Mouse (Mus musculus) limb, embryonic 10.5 days (tissue): Measurements from ENCODE around the gene Arhgap33. TPM values are rescaled to one million over a fixed set of nuclear protein-coding genes. Genes with fewer than 3 reads are reported as not detected.
"Not testable (repeated sequence)": the region's sequence is repeated elsewhere in the genome, so short reads cannot be mapped to it uniquely, and the experiment has no call there.

Experiments used
- DNase-seq: peaks from one replicate; pipeline ENCODE4 v3.0.0-alpha.2; 2017; ENCODE audit warnings: low spot score
- H3K27ac ChIP-seq: fragments of 300-500 bp; sonication (generic); 2 replicates; pipeline ENCODE4 v1.5.1; 2016; ENCODE audit warnings: mild to moderate bottlenecking
- H3K27me3 ChIP-seq: fragments of 300-500 bp; sonication (generic); 2 replicates; pipeline ENCODE4 v1.6.1; 2016; ENCODE audit warnings: low read depth, mild to moderate bottlenecking; ENCODE audit not compliant: poor library complexity, severe bottlenecking
- H3K36me3 ChIP-seq: fragments of 300-500 bp; sonication (generic); 2 replicates; pipeline ENCODE4 v1.6.1; 2016; ENCODE audit warnings: mild to moderate bottlenecking, moderate library complexity
- H3K4me1 ChIP-seq: fragments of 300-500 bp; sonication (generic); 2 replicates; pipeline ENCODE4 v1.6.1; 2016
- H3K4me3 ChIP-seq: fragments of 300-500 bp; sonication (generic); 2 replicates; pipeline ENCODE4 v1.5.1; 2016; ENCODE audit warnings: mild to moderate bottlenecking, moderate library complexity
- H3K9me3 ChIP-seq: fragments of 300-500 bp; sonication (generic); replicated peaks from 2 replicates; pipeline ENCODE4 v1.6.1; 2016; ENCODE audit warnings: mild to moderate bottlenecking
- WGBS: fragments of 180-500 bp; shearing (Covaris S2); methylation state at CpG from one replicate; pipeline ENCODE4 v1.1.7; 2016; 5-methylcytosine and 5-hydroxymethylcytosine counted together
- polyA plus RNA-seq: library from polyadenylated mRNA; unstranded; fragments of >200 nt; fragmentation: Nextera tagmentation; extraction: Ambion mirVana; gene quantifications from 2 replicates; pipeline ENCODE4 v1.2.1, GENCODE M21; 2016

The Arhgap33 gene
- polyA plus RNA-seq, 1 experiment from 2014 or later, result 17.1 TPM

DNA sequence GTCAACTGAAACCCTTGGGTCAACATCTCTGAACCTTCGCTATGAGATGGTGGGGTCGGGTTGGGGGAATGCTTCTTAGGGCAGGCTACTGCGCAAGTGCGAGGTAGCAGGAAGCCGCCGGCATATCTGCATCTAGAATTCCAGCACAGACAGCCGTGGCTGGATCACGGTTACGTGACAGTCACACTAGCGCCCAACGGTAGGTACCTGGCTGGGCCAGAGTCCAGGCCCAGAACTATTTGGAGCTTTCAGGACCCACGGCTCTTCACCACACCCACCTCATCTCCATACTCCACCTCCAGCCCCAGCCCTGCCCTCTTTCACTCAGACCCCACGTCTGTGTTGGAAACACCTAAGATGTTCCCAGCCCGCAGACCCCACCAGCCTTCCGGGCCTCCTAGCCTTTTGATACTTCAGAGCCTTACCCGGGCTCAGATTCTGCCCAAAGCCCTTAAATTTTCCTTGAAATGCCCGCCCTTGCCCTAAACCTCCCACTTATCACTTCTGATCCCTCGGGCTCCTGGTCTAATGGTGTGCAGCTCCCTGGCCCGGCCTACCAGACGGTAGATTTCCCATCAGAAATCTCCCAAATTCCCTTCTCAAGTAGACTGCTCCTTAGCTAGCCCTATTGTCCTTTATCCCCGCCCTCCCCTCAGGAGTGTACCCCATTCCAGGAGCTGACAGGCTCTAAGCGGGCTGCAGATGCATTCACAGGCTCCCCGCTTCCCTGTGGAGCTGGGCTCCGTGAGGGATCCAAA is 19.7 kb downstream of the Arhgap33 start:
- no peaks in the 10 kb centered on the region for H3K9me3 ChIP-seq
- WGBS, result 53% methylated on average over 24 of the region's 24 CpGs
- no peaks in the 10 kb centered on the region for H3K4me1 ChIP-seq
- DNase-seq, result no peak
- H3K27ac ChIP-seq, result no peak overlapping the region
- no peaks in the 10 kb centered on the region for H3K36me3 ChIP-seq
- peaks cover 13% of the 10 kb centered on the region; the same call in 1 of the 2 replicates for H3K27me3 ChIP-seq
- no peak overlapping the region for H3K4me3 ChIP-seq

DNA sequence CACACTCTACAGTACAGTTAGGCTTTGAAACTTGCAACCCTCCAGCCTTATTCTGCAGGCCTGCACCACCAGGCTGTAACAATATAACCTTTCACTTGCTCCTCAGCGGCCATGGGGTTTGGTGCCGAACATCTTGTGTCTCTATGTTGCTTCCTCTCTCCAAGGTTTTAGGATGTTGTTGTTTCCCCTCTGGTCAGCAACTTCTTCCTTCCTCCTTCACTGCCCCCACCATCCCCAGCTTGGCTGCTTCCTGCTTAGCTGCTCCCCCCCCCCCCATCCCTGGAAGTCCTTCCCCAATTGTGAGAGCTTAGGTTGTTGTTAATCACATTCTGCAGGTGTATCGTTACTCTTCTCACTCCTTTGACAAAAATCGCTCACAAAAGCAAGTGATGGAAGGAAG is 26.8 kb downstream of the Arhgap33 start:
- Histone ChIP-seq H3K27me3 (no peaks in the 10 kb centered on the region), H3K27ac (no peak overlapping the region), H3K36me3 (no peaks in the 10 kb centered on the region), H3K9me3 (no peaks in the 10 kb centered on the region), H3K4me1 (no peaks in the 10 kb centered on the region), H3K4me3 (no peak overlapping the region)
- WGBS, result 84% methylated on average over 4 of the region's 4 CpGs
- no peak for DNase-seq

GRCm38 (mm10) chr7:30501159-30501558 is 33.7 kb downstream of the Arhgap33 start:
- H3K4me3 ChIP-seq, H3K36me3 ChIP-seq, H3K4me1 ChIP-seq, H3K27me3 ChIP-seq, DNase-seq, H3K27ac ChIP-seq, H3K9me3 ChIP-seq: not testable (repeated sequence)
- 80% methylated on average over 5 of the region's 5 CpGs for WGBS

GRCm38 (mm10) chr7:30495506-30496042 is 39.3 kb downstream of the Arhgap33 start:
- DNase-seq, H3K36me3 ChIP-seq, H3K9me3 ChIP-seq, H3K27ac ChIP-seq, H3K4me1 ChIP-seq, H3K4me3 ChIP-seq: not testable (repeated sequence)
- 65% methylated on average over 5 of the region's 5 CpGs for WGBS
- H3K27me3 ChIP-seq, result peaks cover 11% of the 10 kb centered on the region; the same call in 1 of the 2 replicates

DNA sequence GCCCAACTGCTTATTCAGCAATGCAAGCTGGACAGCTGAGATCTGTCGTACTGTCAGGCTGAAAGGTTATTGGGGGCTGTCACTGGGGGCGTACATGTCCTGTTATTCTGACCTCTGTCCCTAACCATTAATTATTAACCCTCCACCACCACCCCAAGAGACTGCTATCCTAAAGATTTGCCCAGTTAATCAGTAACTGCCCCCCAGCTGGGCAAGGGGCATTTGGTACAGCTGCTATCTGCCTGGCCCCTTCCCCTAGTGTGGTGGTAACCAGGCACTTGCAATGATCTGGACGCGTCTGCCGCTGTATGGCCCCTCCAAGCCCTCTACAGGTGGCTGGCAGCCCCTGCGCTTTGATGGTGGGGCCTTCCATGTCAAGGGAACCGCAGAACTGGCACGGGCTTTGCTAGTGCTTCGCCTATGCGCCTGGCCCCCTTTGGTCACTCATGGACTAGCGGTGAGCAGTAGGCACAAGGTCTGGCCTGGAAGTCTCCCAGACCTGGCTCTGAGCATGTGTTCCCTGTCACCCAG is 41.4 kb downstream of the Arhgap33 start, which contains the start of gene Prodh2:
Prodh2 (plus strand) TSS at position 222 of the 531 bp plus-strand sequence.
- Histone ChIP-seq H3K4me3 (no peak within 1 kb of the TSS), H3K9me3 (no peaks in the 10 kb centered on the region), H3K27me3 (peaks cover 14% of the 10 kb centered on the region; the same call in 1 of the 2 replicates), H3K4me1 (no peaks in the 10 kb centered on the region), H3K27ac (no peak within 1 kb of the TSS), H3K36me3 (no peaks in the 10 kb centered on the region)
- DNase-seq, result peak; percentile 24
- 63% methylated on average over 11 of the region's 11 CpGs for WGBS

DNA sequence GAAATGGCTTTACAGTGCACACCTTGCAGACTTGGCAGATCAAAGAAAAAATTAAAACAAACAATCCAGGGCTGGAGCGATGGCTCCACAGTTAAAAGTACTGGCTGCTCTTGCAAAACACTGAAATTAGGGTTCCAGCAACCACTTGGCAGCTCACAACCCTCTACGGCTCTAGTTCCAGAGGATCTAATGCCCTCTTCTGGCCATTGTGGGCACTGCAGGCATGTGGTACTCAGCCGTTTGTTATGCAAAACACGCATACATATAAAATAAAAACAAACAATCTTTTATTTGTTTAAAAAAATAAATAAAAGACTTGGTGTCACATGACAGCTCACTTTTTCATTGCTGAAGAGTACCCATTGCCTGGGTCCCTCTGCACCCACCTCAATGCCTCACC is 42.1 kb downstream of the Arhgap33 start:
- Histone ChIP-seq H3K27ac (no peak overlapping the region), H3K9me3 (no peaks in the 10 kb centered on the region), H3K4me3 (no peak overlapping the region), H3K36me3 (no peaks in the 10 kb centered on the region), H3K27me3 (peaks cover 14% of the 10 kb centered on the region; the same call in 1 of the 2 replicates), H3K4me1 (no peaks in the 10 kb centered on the region)
- peak; percentile 80 for DNase-seq
- WGBS, result 21% methylated on average over 4 of the region's 4 CpGs

GRCm38 (mm10) chr7:30490957-30491307 is 43.9 kb downstream of the Arhgap33 start:
- no peaks in the 10 kb centered on the region for H3K4me1 ChIP-seq
- no peak for DNase-seq
- no peaks in the 10 kb centered on the region for H3K36me3 ChIP-seq
- WGBS, result 19% methylated on average over 6 of the region's 6 CpGs
- H3K27me3 ChIP-seq, result peaks cover 14% of the 10 kb centered on the region; the same call in 1 of the 2 replicates
- no peaks in the 10 kb centered on the region for H3K9me3 ChIP-seq
- H3K4me3 ChIP-seq, result no peak overlapping the region
- H3K27ac ChIP-seq, result no peak overlapping the region

DNA sequence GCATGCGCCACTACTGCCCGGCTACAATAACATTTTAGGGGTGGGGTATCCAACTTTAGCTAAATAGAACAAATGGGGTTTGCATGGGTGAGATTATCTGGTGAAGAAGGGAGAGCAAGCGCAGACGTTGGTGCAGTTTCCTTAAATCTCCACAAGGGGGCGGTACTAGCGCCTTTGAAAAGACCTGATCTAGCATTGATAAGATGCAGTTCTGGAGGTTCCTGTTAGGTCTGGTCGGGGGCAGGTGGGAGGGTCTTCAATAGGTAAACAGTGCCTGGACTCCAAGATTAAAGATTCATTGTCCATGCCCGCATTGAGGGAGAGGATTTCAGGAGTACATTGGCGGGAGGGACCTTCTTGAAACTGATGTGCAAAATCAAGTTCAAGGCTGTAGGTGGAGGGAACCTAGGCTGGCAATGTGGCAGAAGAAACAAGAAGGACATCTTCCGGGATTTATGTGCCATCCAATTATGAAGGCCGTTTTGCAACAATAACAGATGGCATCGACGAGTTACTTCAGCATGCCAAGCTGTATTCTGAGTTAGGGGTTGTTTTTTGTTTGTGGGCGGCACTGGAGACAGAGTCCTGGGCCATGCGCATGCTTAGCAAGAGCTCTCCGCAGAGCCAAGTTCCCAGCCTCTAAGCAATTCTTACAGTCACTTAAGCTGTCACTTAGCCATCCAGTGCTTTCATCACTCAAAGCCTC is 44.5 kb downstream of the Arhgap33 start:
- WGBS, result 35% methylated on average over 16 of the region's 16 CpGs
- no peaks in the 10 kb centered on the region for H3K9me3 ChIP-seq
- peak; percentile 48 for DNase-seq

GRCm38 (mm10) chr7:30484250-30484649 is 50.6 kb downstream of the Arhgap33 start:
- peaks cover 7% of the 10 kb centered on the region; the same call in 1 of the 2 replicates for H3K27me3 ChIP-seq
- no peaks in the 10 kb centered on the region for H3K9me3 ChIP-seq
- 19% methylated on average over 8 of the region's 8 CpGs for whole genome bisulfite sequencing
- DNase-seq, result peak; percentile 80
- no peak overlapping the region for H3K27ac ChIP-seq
- H3K36me3 ChIP-seq, result no peaks in the 10 kb centered on the region
- H3K4me3 ChIP-seq, result no peak overlapping the region
- H3K4me1 ChIP-seq, result no peaks in the 10 kb centered on the region

More for the DNA sequence above, 44.5 kb downstream of the Arhgap33 start:
- Histone ChIP-seq H3K27me3 (peaks cover 14% of the 10 kb centered on the region; the same call in 1 of the 2 replicates), H3K27ac (no peak overlapping the region), H3K4me3 (no peak overlapping the region), H3K36me3 (no peaks in the 10 kb centered on the region), H3K4me1 (no peaks in the 10 kb centered on the region)

GRCm38 (mm10) chr7:30477415-30478381 is 57.2 kb downstream of the Arhgap33 start:
- WGBS, result 9% methylated on average over 31 of the region's 32 CpGs
- H3K4me3 ChIP-seq, result peak overlapping the region; percentile 36
- H3K27ac ChIP-seq, result no peak overlapping the region
- peaks cover 14% of the 10 kb centered on the region; the same call in 1 of the 2 replicates for H3K27me3 ChIP-seq
- no peak for DNase-seq
- H3K36me3 ChIP-seq, result no peaks in the 10 kb centered on the region
- H3K9me3 ChIP-seq, result no peaks in the 10 kb centered on the region
- peaks cover 10% of the 10 kb centered on the region; the same call in 1 of the 2 replicates for H3K4me1 ChIP-seq

DNA sequence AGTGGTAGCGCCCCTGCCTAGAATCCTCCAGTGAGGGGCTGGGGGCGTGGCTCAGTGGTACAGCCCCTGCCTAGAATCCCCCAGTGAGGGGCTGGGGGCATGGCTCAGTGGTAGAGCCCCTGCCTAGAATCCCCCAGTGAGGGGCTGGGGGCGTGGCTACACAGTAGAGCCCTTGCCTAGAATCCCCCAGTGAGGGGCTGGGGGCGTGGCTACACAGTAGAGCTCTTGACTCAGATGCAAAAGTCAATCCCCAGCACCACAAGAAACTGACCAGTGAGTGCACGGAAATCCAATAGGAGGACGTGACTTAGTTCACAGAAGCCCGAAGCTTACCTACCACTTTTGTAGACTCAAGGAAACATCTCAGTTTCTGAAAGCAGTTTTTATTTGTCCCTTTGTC is 58.7 kb downstream of the Arhgap33 start:
- 92% methylated on average over 7 of the region's 7 CpGs for WGBS
- peaks cover 10% of the 10 kb centered on the region; the same call in 1 of the 2 replicates for H3K4me1 ChIP-seq

GRCm38 (mm10) chr7:30474999-30475398 is 59.9 kb downstream of the Arhgap33 start:
- Histone ChIP-seq H3K4me1 (peaks cover 10% of the 10 kb centered on the region; the same call in 1 of the 2 replicates), H3K36me3 (no peaks in the 10 kb centered on the region), H3K4me3 (no peak overlapping the region), H3K27me3 (peaks cover 14% of the 10 kb centered on the region; the same call in 1 of the 2 replicates), H3K9me3 (no peaks in the 10 kb centered on the region), H3K27ac (no peak overlapping the region)
- 75% methylated on average over 4 of the region's 4 CpGs for WGBS
- no peak for DNase-seq

More for the DNA sequence above, 58.7 kb downstream of the Arhgap33 start:
- H3K27ac ChIP-seq, H3K9me3 ChIP-seq, H3K4me3 ChIP-seq, DNase-seq, H3K36me3 ChIP-seq: not testable (repeated sequence)
- H3K27me3 ChIP-seq, result peaks cover 14% of the 10 kb centered on the region; the same call in 1 of the 2 replicates
